Mouse (Mus musculus): ENCODE measurements around the gene Dram1.

The Dram1 gene

DNA sequence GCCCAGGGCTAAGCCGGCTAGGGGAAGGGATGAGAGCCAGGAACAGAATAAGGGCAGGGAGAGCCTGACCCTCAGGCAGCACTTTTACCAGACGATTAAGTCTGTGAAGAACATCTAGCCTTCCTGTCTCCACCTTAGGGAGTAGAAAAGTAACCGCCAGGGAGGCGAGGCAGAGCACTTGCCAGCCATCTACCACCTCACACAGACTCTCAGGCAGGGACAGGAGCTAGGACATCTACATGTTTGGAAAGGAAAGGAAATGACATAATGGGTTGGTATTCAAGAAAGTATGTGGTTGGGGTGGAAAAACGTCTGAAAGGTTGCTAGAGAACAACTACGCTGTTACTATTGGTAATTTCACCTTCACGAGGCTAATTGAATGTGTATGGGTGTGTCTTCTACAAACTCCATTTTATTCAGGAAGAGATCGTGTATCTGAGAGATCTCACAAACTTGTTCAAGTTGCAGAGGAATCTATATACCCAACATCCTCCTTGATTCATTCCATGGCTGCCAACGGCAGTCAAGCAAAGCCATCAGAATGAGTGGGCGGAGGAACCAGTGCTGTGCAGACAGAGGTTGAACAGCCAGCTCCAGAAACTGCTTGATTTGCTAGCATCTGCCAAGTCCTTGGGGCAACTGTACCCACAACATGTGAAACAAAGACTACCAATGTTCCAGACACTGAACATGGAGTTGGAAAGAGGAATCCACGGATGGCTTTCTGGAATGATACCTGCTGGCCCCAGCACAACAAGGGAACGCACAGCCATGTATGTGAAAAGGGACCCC is 32.2 kb downstream of the Dram1 start:
- DNase-seq, result no peak

DNA sequence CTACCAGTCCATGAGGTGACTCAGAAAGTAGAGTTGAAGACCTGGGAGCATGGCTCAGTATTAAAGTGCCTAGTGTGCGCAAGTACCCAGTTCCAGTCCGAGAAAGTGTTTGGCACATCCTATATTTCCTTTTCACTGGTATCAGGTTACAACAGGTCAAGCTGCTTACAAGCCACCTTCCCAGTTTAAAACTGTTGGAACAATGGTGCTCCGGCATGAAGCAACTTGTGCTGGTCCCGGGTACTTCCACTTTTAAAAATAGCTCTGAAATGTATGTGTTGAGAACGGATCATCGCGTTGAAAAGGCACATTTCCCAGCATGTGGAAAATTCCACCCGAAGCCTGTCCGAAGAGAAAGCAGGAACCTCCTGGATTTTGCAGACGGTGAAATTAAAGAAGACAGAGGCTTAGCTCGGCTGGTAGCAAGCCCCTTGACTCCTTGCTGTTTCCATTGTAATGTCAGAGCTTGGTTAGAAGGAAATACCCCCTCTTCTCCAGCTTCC is 32.9 kb downstream of the Dram1 start:
- DNase-seq, result no peak

DNA sequence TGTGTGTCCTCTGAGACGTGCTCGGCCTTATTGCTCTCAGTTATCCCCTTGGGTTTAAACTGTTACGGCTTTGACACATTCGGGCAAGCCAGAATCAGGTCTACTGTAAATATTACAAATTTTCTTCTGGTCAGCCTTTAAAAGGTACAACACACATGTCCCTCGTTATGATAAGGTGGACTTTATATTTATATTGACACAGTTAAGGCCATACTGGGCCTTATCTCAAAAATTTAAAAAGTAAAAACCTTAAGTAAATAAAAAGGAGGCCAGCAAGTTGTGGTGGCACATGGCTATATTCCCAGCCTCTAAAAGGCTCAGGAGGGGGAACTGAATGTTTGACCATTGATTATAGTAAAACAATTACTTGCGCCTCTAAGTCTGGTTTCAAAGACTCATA is 37.5 kb downstream of the Dram1 start:
- DNase-seq, result no peak

DNA sequence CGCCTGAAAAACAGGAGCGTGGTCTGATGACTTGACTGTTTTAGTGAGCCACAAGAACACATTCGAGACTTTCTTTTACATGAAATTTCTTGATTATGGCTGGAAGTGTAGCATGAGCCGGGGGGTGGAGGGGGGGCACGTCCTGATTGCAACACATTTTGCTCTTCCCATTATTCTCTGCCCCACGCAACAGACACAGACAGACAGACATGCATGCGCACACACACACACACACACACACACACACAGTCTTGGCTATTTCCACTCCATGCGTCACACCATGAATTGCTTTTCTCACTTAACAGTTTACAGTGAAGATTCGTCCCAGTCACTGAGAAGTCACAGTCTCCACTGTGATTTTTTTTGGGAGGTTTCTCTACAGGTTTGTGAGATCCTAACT is 38.2 kb downstream of the Dram1 start:
- no peak for DNase-seq

DNA sequence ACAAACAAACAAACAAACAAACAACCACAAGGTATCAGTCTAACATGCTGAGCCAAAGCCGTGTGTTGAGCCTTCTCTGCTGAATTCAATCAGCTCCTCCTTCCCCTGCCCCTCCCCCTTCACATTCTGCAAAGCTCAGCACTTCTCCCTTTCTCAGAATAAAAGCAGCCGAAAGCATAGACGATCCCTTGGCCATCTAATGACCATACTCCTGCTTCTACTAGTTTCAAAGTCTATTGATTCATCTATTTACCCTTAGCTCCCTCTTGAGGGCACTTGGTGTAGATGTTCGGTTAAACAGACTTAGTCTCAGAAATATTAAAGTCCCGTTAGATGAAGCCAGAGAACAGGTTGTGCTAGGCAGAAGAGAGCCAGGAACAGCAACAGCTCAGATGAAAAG is 48.2 kb downstream of the Dram1 start:
- DNase-seq, result no peak

DNA sequence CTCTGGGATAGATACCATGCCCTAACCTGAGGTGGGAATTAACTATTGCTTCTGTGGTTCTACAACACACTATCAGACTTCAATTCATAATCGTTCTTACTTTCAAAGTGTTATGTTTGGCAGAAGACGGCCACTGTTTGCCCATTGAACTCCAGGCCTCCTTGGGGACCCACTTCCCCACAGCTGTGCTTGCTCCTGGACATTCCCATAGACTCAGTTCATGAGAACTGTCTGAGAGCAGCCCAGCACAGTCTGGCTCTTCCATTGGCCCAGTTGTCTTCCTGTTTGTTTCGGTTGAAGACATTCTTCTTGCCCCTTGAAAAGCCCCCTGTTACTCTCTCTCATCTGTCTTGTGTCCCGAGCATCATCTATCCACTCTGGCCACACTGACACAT is 50.8 kb downstream of the Dram1 start:
- no peak for DNase-seq

- peak; percentile 58 for DNase-seq
These were observed 51.5 kb downstream of the Dram1 start for GRCm38 (mm10) chr10:88327160-88328055.

GRCm38 (mm10) chr10:88321739-88322138 is 57.1 kb downstream of the Dram1 start:
- no peak for DNase-seq

GRCm38 (mm10) chr10:88320714-88321416 is 58.0 kb downstream of the Dram1 start:
- DNase-seq, result no peak

- no peak for DNase-seq
These were observed 60.7 kb downstream of the Dram1 start for GRCm38 (mm10) chr10:88318179-88318578.

GRCm38 (mm10) chr10:88317151-88317550 is 61.7 kb downstream of the Dram1 start:
- DNase-seq, result no peak

GRCm38 (mm10) chr10:88314841-88315240 is 64.0 kb downstream of the Dram1 start:
- DNase-seq, result no peak

GRCm38 (mm10) chr10:88309851-88310250 is 69.0 kb downstream of the Dram1 start:
- no peak for DNase-seq

GRCm38 (mm10) chr10:88306235-88306634 is 72.6 kb downstream of the Dram1 start:
- DNase-seq, result no peak

DNA sequence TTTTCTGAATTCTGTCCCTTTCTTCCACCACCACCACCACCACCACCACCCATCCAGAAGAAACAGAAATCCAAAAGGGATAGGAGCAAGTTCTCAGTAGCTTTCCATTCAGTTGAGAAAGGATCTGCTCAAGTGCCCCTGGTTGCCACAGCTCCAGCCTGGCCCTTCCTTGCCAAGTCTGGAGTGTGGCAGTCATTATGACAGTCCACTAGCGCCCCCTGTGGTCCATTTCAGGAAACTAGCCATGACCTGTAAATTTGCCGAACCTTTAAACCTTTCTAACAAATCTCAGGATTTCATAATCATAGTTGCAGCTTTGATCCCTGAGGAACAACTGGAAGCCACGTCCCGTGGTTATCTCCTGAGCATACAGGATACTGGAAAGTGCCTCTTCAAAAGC is 74.6 kb downstream of the Dram1 start:
- DNase-seq, result peak; percentile 12

- no peak for DNase-seq
These were observed 75.8 kb downstream of the Dram1 start for GRCm38 (mm10) chr10:88303079-88303478.

DNA sequence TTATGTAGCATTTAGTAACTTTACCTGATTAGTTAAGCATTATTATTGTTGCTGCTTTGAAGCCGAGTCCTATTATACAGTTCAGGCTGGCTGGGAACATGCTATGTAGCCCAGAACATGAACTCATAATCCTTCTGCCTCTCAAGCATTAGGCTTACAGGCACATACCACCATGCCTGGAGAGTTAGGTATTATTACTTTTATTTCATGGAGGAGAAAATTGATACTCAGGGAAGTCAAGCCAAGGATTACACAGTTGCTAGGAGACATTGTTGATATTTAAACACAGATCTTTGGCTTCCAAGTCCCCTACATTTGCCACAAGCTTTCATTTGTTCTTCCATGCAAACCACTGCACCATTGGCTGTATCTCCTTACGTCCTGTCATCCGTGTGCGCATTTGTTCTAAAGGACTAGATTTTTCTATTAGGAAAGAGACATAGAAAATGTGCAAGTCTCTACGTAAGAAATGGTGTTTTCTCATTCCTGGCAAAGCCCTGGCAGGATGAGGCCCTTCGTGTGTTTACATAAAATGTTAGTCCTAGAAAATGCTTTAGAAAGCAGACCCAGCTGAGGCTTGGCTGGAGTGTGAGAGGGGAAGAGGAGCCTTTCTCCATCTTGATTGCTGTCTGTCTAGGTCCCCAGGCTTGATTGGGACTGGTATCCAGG is 76.9 kb downstream of the Dram1 start:
- DNase-seq, result no peak

DNA sequence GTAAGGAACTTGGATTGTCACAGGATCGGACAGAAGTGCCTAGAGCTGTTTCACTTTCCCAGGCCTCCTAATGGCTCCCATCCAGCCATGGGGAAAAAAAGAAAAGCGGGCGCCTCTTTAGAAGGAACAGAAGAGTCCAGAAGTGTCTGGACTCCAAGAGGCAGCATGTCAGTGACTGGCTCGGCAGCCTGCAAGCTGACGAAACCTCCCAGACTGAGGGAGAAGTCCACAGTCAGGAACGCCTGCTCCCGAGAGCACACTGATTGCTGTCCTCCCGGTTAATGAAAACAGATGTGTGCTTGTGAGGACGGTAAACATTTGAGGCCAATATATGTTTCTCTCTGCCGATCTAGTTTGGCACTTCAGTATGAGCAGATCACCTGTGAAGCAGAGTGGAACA is 81.9 kb downstream of the Dram1 start:
- DNase-seq, result no peak

GRCm38 (mm10) chr10:88295091-88295490 is 83.8 kb downstream of the Dram1 start:
- DNase-seq, result no peak

- DNase-seq, result no peak
These were observed 90.8 kb downstream of the Dram1 start for GRCm38 (mm10) chr10:88288061-88288460.

DNA sequence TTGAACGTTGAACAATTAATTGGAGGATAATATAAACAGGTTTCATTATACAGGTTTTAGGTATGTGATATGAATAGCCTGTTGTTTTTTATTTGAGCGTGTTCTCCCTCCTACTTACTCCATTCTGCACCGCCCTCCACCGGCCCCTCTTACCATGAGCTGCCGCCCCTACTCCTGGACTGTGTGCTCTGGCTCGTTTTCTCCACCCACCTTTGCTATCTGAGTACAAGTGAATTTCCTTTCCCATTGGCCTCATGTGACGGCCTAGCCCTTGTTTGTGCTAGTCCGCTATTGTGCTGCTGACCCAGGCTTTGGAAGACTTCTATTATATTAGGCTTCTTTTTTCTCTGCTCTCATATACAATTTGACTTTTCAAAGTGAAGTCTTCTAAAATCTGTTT is 91.6 kb downstream of the Dram1 start:
- DNase-seq, result no peak

GRCm38 (mm10) chr10:88284343-88284990 is 94.4 kb downstream of the Dram1 start:
- no peak for DNase-seq
